Comparison of ENCODE assay signal across 8 mouse cellular contexts in the genomic region with DNA sequence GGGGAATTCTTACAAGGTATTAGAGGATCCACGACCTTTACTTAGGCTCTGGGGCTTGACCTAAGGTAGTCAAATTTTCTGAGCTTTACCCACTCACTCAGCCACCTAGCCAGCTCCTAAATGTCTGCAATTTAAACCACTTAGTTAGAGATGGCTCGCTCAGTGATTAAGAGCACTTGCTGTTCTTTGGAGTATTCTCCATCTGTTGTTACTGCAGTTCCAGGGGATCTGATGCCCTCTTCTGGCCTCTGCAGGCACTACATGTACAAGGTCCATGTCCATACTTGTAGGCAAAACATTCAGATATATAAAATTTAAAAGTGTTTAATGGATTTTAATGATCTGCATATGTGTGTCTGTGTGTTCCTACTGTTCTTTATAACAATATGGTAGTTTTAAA. TPM values are rescaled to one million over a fixed set of nuclear protein-coding genes. Genes with fewer than 3 reads are reported as not detected.
DNase-seq lines count a peak whose midpoint lies in the region; ATAC-seq lines count a peak whose summit lies in the region.
"Had no signal": no experiment of that assay in that cellular context is flagged by ENCODE, and none has a peak within 500 bp of the region (broad histone marks: within the 10 kb centered on the region; RNA-seq: fewer than 3 reads in every experiment).

No protein-coding gene starts in this region.

- ATAC-seq in embryonic facial prominence, embryonic 11.5 days (replicated peaks; ENCODE audit: insufficient number of reproducible peaks, low FRiP score, low TSS enrichment, low read depth) = no peak
- ATAC-seq in hindbrain, embryonic 16.5 days = peak; percentile 71
- ATAC-seq in megakaryocyte, adult 5-6 weeks (ENCODE audit: poor library complexity, severe bottlenecking) = peak; percentile 80

- H3K27ac ChIP-seq in embryonic facial prominence, embryonic 11.5 days (replicated peaks; ENCODE audit: low read depth, low read length) = no peak overlapping the region
- no peak overlapping the region for H3K27ac ChIP-seq in hindbrain, embryonic 16.5 days (ENCODE audit: low read depth, low read length)

- no peaks in the 10 kb centered on the region for H3K36me3 ChIP-seq in embryonic facial prominence, embryonic 11.5 days (replicated peaks; ENCODE audit: control insufficient read depth, insufficient read depth, low read depth, low read length)
- H3K36me3 ChIP-seq in hindbrain, embryonic 16.5 days (ENCODE audit: control insufficient read depth, insufficient read depth, low read length) = no peaks in the 10 kb centered on the region
- H3K36me3 ChIP-seq: heart, embryonic 15.5 days had no signal

- H3K27me3 ChIP-seq in embryonic facial prominence, embryonic 11.5 days (ENCODE audit: control insufficient read depth, insufficient read depth, low read length) = no peaks in the 10 kb centered on the region
- no peaks in the 10 kb centered on the region for H3K27me3 ChIP-seq in hindbrain, embryonic 16.5 days (replicated peaks; ENCODE audit: control insufficient read depth, insufficient read depth, low read length)
- H3K27me3 ChIP-seq: heart, embryonic 15.5 days had no signal

- H3K9ac ChIP-seq in embryonic facial prominence, embryonic 11.5 days (replicated peaks; ENCODE audit: low read length) = no peak overlapping the region
- no peak overlapping the region for H3K9ac ChIP-seq in hindbrain, embryonic 16.5 days (ENCODE audit: low read depth, low read length)
- H3K9ac ChIP-seq: heart, embryonic 15.5 days had no signal

- H3K4me2 ChIP-seq in embryonic facial prominence, embryonic 11.5 days (ENCODE audit: low read depth, low read length) = no peak overlapping the region
- H3K4me2 ChIP-seq in hindbrain, embryonic 16.5 days (ENCODE audit: low read length) = no peak overlapping the region

- peaks cover 3% of the 10 kb centered on the region for H3K9me3 ChIP-seq in embryonic facial prominence, embryonic 11.5 days (replicated peaks; ENCODE audit: control insufficient read depth, low read length)
- peaks cover 3% of the 10 kb centered on the region for H3K9me3 ChIP-seq in hindbrain, embryonic 16.5 days (ENCODE audit: control insufficient read depth, low read length)

- H3K4me3 ChIP-seq in embryonic facial prominence, embryonic 11.5 days (ENCODE audit: low read depth, low read length) = no peak overlapping the region
- no peak overlapping the region for H3K4me3 ChIP-seq in hindbrain, embryonic 16.5 days (ENCODE audit: low read length)

- no peaks in the 10 kb centered on the region for H3K4me1 ChIP-seq in embryonic facial prominence, embryonic 11.5 days (ENCODE audit: control insufficient read depth, insufficient read depth, low read length)
- H3K4me1 ChIP-seq in hindbrain, embryonic 16.5 days (ENCODE audit: control insufficient read depth, insufficient read depth, low read depth, low read length) = no peaks in the 10 kb centered on the region
- H3K4me1 ChIP-seq: heart, embryonic 15.5 days had no signal

- peak; percentile 73 for DNase-seq in MEL-GATA-1-ER (ENCODE audit: extremely low read depth, low read depth)
- DNase-seq in adrenal gland, postnatal 25 days = peak; percentile 73
- DNase-seq in embryonic facial prominence, embryonic 11.5 days (ENCODE audit: low spot score) = peak; percentile 49
- DNase-seq in layer of hippocampus, postnatal 25 days (ENCODE audit: extremely low spot score in 1 of 2, low spot score in 1 of 2) = peak; percentile 48 to 81
- DNase-seq in right cerebral cortex, postnatal 4 days = peak; percentile 72

- WGBS in embryonic facial prominence, embryonic 11.5 days = 51% methylated on average over 2 of the region's 2 CpGs
- 55% methylated on average over 2 of the region's 2 CpGs for WGBS in hindbrain, embryonic 16.5 days

RNA-seq across cellular contexts. Expression of a gene that starts 24.3 kb away (rescaled TPM):
- total RNA-seq in adrenal gland, postnatal 25 days (2021) = 9.2 and 11.9 TPM in 2 replicates
- polyA plus RNA-seq in embryonic facial prominence, embryonic 11.5 days (2014; fragmentation: Nextera tagmentation; extraction: Ambion mirVana) = 10.7 and 12.3 TPM in 2 replicates
- 25.7 and 28.3 TPM in 2 replicates for polyA plus RNA-seq in hindbrain, embryonic 16.5 days (2015; fragmentation: Nextera tagmentation; extraction: Ambion mirVana)
- total RNA-seq in layer of hippocampus, postnatal 25 days (2021) = 1 to 10 TPM; 6.1 to 7.5 TPM
- total RNA-seq in megakaryocyte, adult 5-6 weeks (2015) = 8.7 and 11.4 TPM in 2 replicates
- total RNA-seq in megakaryocyte, adult 5-6 weeks (2017) = 12.7 and 13.2 TPM in 2 replicates

RNA-seq across cellular contexts. Expression of a gene that starts 41.6 kb away (rescaled TPM):
- 40.1 and 59.7 TPM in 2 replicates for total RNA-seq in adrenal gland, postnatal 25 days (2021)
- polyA plus RNA-seq in embryonic facial prominence, embryonic 11.5 days (2014; fragmentation: Nextera tagmentation; extraction: Ambion mirVana) = 21.1 and 23.1 TPM in 2 replicates
- 14.1 and 15.6 TPM in 2 replicates for polyA plus RNA-seq in hindbrain, embryonic 16.5 days (2015; fragmentation: Nextera tagmentation; extraction: Ambion mirVana)
- total RNA-seq in layer of hippocampus, postnatal 25 days (2021) = 1 to 10 TPM; 4.7 to 5.1 TPM
- total RNA-seq in megakaryocyte, adult 5-6 weeks (2015) = 0.33 and 0.59 TPM in 2 replicates
- not detected in 2 replicates for total RNA-seq in megakaryocyte, adult 5-6 weeks (2017)

RNA-seq across cellular contexts. Expression of a gene that starts 56.1 kb away (rescaled TPM):
- not detected in 2 replicates for total RNA-seq in adrenal gland, postnatal 25 days (2021)
- not detected in 2 replicates for polyA plus RNA-seq in embryonic facial prominence, embryonic 11.5 days (2014; fragmentation: Nextera tagmentation; extraction: Ambion mirVana)
- not detected in 2 replicates for polyA plus RNA-seq in hindbrain, embryonic 16.5 days (2015; fragmentation: Nextera tagmentation; extraction: Ambion mirVana)
- not detected for total RNA-seq in layer of hippocampus, postnatal 25 days (2021)
- not detected in 2 replicates for total RNA-seq in megakaryocyte, adult 5-6 weeks (2015)
- not detected in 2 replicates for total RNA-seq in megakaryocyte, adult 5-6 weeks (2017)
- polyA plus RNA-seq: heart, embryonic 15.5 days had no signal
